Mouse (Mus musculus) megakaryocyte, embryonic 14.5 days (primary cell): ENCODE results near the gene Ano2.

Experiments used
- FLI1 ChIP-seq: IDR thresholded peaks from 2 replicates; pipeline ENCODE4 v1.6.1; 2012; ENCODE audit warnings: low read length, inconsistent platforms, mixed read lengths
- GATA1 ChIP-seq: IDR thresholded peaks from 3 replicates; pipeline ENCODE4 v1.6.1; 2012; ENCODE audit warnings: mixed read lengths, low read length, inconsistent platforms, borderline replicate concordance

DNA sequence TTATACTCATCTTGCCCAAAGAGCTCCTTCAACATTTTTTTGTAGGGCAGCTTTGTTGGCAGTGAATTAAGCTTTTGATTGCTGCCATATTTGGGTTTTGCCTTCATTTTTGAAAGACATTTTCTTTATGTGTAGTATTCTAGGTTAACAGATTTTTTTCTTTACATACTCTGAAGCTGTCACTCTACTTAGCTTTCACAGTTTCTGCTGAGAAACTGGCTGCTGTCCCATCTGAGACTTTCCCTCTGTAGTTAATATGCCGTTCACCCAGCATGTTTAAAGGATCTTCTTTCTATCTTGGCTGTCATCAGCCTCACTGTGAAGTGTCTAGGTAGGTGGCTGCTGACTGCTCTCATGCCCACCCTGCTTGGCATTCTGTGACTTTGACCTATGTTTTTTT, 168.1 kb downstream of the Ano2 start:
- TF ChIP-seq GATA1 (no peak), FLI1 (no peak)
